Mouse (Mus musculus): ENCODE results near the gene Plcd1. TPM values are rescaled to one million over a fixed set of nuclear protein-coding genes. Genes with fewer than 3 reads are reported as not detected.

Gene Plcd1
- polyA plus RNA-seq (2015; fragmentation: Nextera tagmentation; extraction: Ambion mirVana), result 33.6 and 35.5 TPM in 2 replicates

- H3K4me1 ChIP-seq, result peaks cover 55% of the 10 kb centered on the region
- H3K27ac ChIP-seq, result peak within 1 kb of the TSS; percentile 33; the same call in 1 of the 2 replicates
- H3K9ac ChIP-seq, result peak within 1 kb of the TSS; percentile 76
- ATAC-seq (ENCODE audit: low FRiP score, low read depth), result peak; percentile 91
- peaks cover 21% of the 10 kb centered on the region for H3K27me3 ChIP-seq
- H3K36me3 ChIP-seq, result no peaks in the 10 kb centered on the region
- peak within 1 kb of the TSS; percentile 92 for H3K4me2 ChIP-seq (replicated peaks)
- 10% methylated on average over 45 of the region's 45 CpGs for WGBS
- H3K9me3 ChIP-seq, result no peaks in the 10 kb centered on the region
- peak within 1 kb of the TSS; percentile 67 for H3K4me3 ChIP-seq
Observed at GRCm38 (mm10) chr9:119093419-119094295, at the start of gene Plcd1. Gene Plcd1 (minus strand): TSS chr9:119093502.

DNA sequence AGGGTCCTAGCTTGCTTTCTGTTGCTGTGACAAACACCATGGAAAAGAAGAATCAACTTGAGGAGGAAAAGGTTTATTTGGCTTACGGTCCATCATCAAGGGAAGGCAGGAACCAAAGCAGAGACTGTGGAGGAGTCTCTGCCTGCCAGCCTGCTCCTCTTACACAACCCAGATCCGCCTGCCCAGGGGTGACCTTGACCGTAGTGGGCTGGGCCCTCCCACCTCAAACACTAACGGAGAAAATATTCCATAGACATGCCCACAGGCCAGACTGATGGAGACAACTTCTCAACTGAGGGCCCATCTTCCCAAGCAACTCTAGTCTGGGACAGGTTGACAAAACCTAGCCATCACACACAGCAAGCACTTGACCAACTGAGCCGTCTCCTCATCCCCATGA is 48.8 kb upstream of the Plcd1 start:
- H3K9ac ChIP-seq, result no peak overlapping the region
- no peak overlapping the region for H3K4me2 ChIP-seq (replicated peaks)
- no peaks in the 10 kb centered on the region for H3K4me1 ChIP-seq
- ATAC-seq (ENCODE audit: low FRiP score, low read depth), result no peak
- no peaks in the 10 kb centered on the region for H3K9me3 ChIP-seq
- 88% methylated on average over 5 of the region's 5 CpGs for WGBS
- H3K4me3 ChIP-seq, result no peak overlapping the region
- H3K27ac ChIP-seq, result no peak overlapping the region
- no peaks in the 10 kb centered on the region for H3K36me3 ChIP-seq
- H3K27me3 ChIP-seq, result no peaks in the 10 kb centered on the region

DNA sequence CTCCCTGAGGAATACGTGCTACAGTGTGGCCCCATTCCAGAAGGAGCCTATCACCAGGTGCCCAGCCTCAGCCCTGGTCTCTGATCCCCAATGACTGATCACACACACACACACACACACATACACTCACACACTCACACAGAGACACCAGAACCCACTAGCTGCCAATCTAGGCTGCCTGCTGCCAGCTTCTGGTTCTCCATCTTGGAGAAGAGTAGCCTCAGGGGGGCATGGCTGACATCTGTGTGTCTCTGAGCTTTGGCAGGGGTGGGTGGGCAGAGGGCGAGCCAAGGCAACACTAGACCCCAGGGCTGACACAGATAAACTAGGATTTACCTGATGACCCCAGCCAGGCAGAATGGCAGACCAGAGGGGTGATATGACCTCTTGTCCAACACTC is 45.5 kb upstream of the Plcd1 start:
- H3K9ac ChIP-seq, result no peak overlapping the region
- H3K9me3 ChIP-seq, result no peaks in the 10 kb centered on the region
- H3K4me3 ChIP-seq, result no peak overlapping the region
- H3K27me3 ChIP-seq, result no peaks in the 10 kb centered on the region
- no peaks in the 10 kb centered on the region for H3K36me3 ChIP-seq
- no peaks in the 10 kb centered on the region for H3K4me1 ChIP-seq
- WGBS, result 77% methylated on average over 2 of the region's 2 CpGs
- ATAC-seq (ENCODE audit: low FRiP score, low read depth), result no peak
- H3K27ac ChIP-seq, result no peak overlapping the region
- no peak overlapping the region for H3K4me2 ChIP-seq (replicated peaks)

- Histone ChIP-seq H3K27ac (no peak overlapping the region), H3K36me3 (no peaks in the 10 kb centered on the region), H3K4me2 (replicated peaks) (no peak overlapping the region), H3K27me3 (no peaks in the 10 kb centered on the region), H3K4me1 (no peaks in the 10 kb centered on the region), H3K9ac (no peak overlapping the region), H3K4me3 (no peak overlapping the region), H3K9me3 (no peaks in the 10 kb centered on the region)
- ATAC-seq (ENCODE audit: low FRiP score, low read depth), result no peak
- WGBS, result 58% methylated on average over 5 of the region's 5 CpGs
Observed at GRCm38 (mm10) chr9:119130692-119131091, 37.4 kb upstream of the Plcd1 start.

GRCm38 (mm10) chr9:119128436-119129181 is 35.3 kb upstream of the Plcd1 start:
- Histone ChIP-seq H3K4me1 (no peaks in the 10 kb centered on the region), H3K4me2 (replicated peaks) (no peak overlapping the region), H3K9ac (no peak overlapping the region), H3K9me3 (no peaks in the 10 kb centered on the region), H3K27ac (no peak overlapping the region), H3K36me3 (no peaks in the 10 kb centered on the region), H3K4me3 (no peak overlapping the region), H3K27me3 (no peaks in the 10 kb centered on the region)
- 77% methylated on average over 12 of the region's 12 CpGs for WGBS
- no peak for ATAC-seq (ENCODE audit: low FRiP score, low read depth)

GRCm38 (mm10) chr9:119122596-119123369 is 29.5 kb upstream of the Plcd1 start:
- no peak overlapping the region for H3K4me2 ChIP-seq (replicated peaks)
- no peak for ATAC-seq (ENCODE audit: low FRiP score, low read depth)
- 78% methylated on average over 18 of the region's 18 CpGs for WGBS

GRCm38 (mm10) chr9:119120168-119120560 is 26.9 kb upstream of the Plcd1 start:
- no peaks in the 10 kb centered on the region for H3K9me3 ChIP-seq
- H3K36me3 ChIP-seq, result no peaks in the 10 kb centered on the region
- no peaks in the 10 kb centered on the region for H3K27me3 ChIP-seq
- H3K4me2 ChIP-seq (replicated peaks), result no peak overlapping the region
- H3K4me3 ChIP-seq, result no peak overlapping the region
- no peak overlapping the region for H3K9ac ChIP-seq
- H3K4me1 ChIP-seq, result no peaks in the 10 kb centered on the region
- H3K27ac ChIP-seq, result no peak overlapping the region
- no peak for ATAC-seq (ENCODE audit: low FRiP score, low read depth)
- 61% methylated on average over 3 of the region's 3 CpGs for WGBS

More at GRCm38 (mm10) chr9:119122596-119123369, 29.5 kb upstream of the Plcd1 start:
- no peaks in the 10 kb centered on the region for H3K36me3 ChIP-seq
- no peaks in the 10 kb centered on the region for H3K9me3 ChIP-seq
- H3K27ac ChIP-seq, result no peak overlapping the region
- no peak overlapping the region for H3K9ac ChIP-seq
- no peaks in the 10 kb centered on the region for H3K4me1 ChIP-seq
- H3K4me3 ChIP-seq, result no peak overlapping the region
- no peaks in the 10 kb centered on the region for H3K27me3 ChIP-seq

- ATAC-seq (ENCODE audit: low FRiP score, low read depth), result no peak
- H3K4me3 ChIP-seq, result no peak overlapping the region
- no peak overlapping the region for H3K9ac ChIP-seq
Observed at GRCm38 (mm10) chr9:119119409-119120167, 26.3 kb upstream of the Plcd1 start.

DNA sequence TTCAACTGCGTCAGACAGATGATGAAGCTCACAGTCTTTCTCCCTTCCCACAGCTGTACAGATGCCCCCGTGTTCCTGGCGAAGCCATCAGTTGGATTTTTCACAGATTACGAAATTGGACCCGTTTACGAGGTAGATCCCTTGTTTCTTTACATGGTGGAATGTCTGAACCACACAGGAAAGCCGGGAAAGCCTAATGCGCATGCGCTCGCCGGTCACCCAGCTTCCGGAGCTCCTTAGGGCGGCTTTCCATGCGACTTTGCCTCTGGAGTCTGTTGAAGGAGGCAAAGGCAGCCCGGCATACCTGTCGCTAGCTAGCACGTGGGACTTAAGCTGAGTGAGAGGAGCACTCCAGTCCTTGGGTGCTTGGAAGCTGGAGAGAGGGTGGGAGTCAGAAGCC is 21.6 kb upstream of the Plcd1 start:
- H3K36me3 ChIP-seq, result no peaks in the 10 kb centered on the region
- H3K27ac ChIP-seq, result no peak overlapping the region
- peaks cover 10% of the 10 kb centered on the region for H3K4me1 ChIP-seq
- no peak overlapping the region for H3K4me3 ChIP-seq
- no peaks in the 10 kb centered on the region for H3K9me3 ChIP-seq
- WGBS, result 77% methylated on average over 17 of the region's 17 CpGs
- no peak overlapping the region for H3K4me2 ChIP-seq (replicated peaks)
- H3K9ac ChIP-seq, result no peak overlapping the region
- no peak for ATAC-seq (ENCODE audit: low FRiP score, low read depth)
- no peaks in the 10 kb centered on the region for H3K27me3 ChIP-seq

More at GRCm38 (mm10) chr9:119119409-119120167, 26.3 kb upstream of the Plcd1 start:
- no peaks in the 10 kb centered on the region for H3K9me3 ChIP-seq
- no peaks in the 10 kb centered on the region for H3K4me1 ChIP-seq
- whole genome bisulfite sequencing, result 87% methylated on average over 19 of the region's 19 CpGs
- no peaks in the 10 kb centered on the region for H3K27me3 ChIP-seq
- H3K36me3 ChIP-seq, result no peaks in the 10 kb centered on the region
- no peak overlapping the region for H3K4me2 ChIP-seq (replicated peaks)
- no peak overlapping the region for H3K27ac ChIP-seq

DNA sequence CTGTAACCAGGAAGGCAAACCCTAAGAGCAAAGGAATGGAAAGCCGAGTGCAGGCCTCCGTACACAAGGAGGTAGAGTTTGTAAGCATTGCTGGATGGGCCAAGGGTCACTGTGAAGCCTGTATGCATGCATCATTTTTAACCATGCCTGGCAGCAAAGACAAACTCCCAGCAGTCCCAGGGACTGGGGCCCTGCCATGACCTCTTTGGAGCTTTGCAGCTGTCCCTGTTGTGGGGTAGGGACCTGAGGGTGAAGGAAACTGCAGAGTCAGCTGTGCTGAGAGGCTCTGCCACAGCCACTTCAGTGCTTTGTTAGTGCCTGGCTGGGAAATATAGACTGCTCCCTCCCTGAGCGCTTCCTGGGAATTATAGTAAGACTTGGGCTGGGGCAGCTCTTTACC is 17.3 kb upstream of the Plcd1 start:
- peak; percentile 36; the same call in 1 of the 2 replicates for ATAC-seq (ENCODE audit: low FRiP score, low read depth)
- H3K4me1 ChIP-seq, result peaks cover 22% of the 10 kb centered on the region
- H3K4me3 ChIP-seq, result no peak overlapping the region
- no peak overlapping the region for H3K9ac ChIP-seq
- no peak overlapping the region for H3K4me2 ChIP-seq (replicated peaks)
- H3K27me3 ChIP-seq, result no peaks in the 10 kb centered on the region
- no peak overlapping the region for H3K27ac ChIP-seq
- 46% methylated on average over 3 of the region's 3 CpGs for WGBS
- no peaks in the 10 kb centered on the region for H3K9me3 ChIP-seq
- no peaks in the 10 kb centered on the region for H3K36me3 ChIP-seq

DNA sequence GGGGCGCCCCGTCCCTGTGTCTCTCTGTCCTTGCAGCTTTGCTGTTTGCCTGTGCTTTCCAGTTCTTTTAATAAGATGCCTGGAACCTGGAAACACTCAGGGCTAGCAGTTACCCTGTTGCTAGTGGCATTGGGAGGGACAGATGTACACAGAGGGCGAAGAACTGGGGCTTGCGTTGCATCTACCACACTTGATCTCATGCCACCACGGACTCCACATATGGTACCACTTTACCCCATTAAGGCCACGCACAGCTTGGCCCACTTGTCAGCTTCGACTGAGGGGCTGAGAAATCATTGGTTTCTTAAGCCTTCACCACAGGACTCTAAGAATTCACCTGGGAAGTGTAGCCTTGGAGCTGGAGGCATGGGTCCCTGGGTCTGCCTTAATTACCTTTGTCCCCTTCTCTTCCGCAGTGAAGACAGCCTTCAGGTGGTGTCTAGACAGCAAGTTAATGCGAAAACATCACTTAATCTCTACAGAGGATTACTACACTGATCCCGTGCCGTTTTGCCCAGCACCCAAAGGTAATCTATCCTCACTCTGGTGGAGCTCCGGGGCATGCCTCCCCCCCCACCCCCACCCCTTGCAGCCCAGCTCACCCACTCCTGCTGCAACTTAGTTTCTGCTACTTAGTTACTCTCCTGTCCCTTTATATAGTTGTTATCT is 16.5 kb upstream of the Plcd1 start:
- Histone ChIP-seq H3K27me3 (no peaks in the 10 kb centered on the region), H3K4me2 (replicated peaks) (no peak overlapping the region), H3K4me3 (no peak overlapping the region), H3K36me3 (no peaks in the 10 kb centered on the region), H3K4me1 (peaks cover 22% of the 10 kb centered on the region), H3K9me3 (no peaks in the 10 kb centered on the region), H3K27ac (no peak overlapping the region), H3K9ac (no peak overlapping the region)
- WGBS, result 32% methylated on average over 12 of the region's 12 CpGs
- peak; percentile 24; the same call in 1 of the 2 replicates for ATAC-seq (ENCODE audit: low FRiP score, low read depth)
